Mouse (Mus musculus) intestine, postnatal 0 days (tissue): ENCODE results near the gene Fam222a. TPM values are rescaled to one million over a fixed set of nuclear protein-coding genes. Genes with fewer than 3 reads are reported as not detected.

Experiments used
- ATAC-seq: fragments of 200-750 bp; cut with Nextera tagmentation; 2 replicates; pipeline ENCODE4 v1.8.0; 2017; ENCODE audit warnings: mild to moderate bottlenecking, moderate TSS enrichment, moderate library complexity
- H3K27ac ChIP-seq: fragments of 300-500 bp; sonication (generic); 2 replicates; pipeline ENCODE4 v1.5.1; 2014; ENCODE audit warnings: mild to moderate bottlenecking, low read depth, low read length, moderate library complexity
- H3K27me3 ChIP-seq: fragments of 300-500 bp; sonication (generic); replicated peaks from 2 replicates; pipeline ENCODE4 v1.6.1; 2014; ENCODE audit warnings: low read length, mixed read lengths; ENCODE audit not compliant: control insufficient read depth, insufficient read depth
- H3K36me3 ChIP-seq: fragments of 300-500 bp; sonication (generic); 2 replicates; pipeline ENCODE4 v1.6.1; 2014; ENCODE audit warnings: mild to moderate bottlenecking, moderate library complexity; ENCODE audit not compliant: control insufficient read depth, insufficient read depth
- H3K4me1 ChIP-seq: fragments of 300-500 bp; sonication (generic); replicated peaks from 2 replicates; pipeline ENCODE4 v1.6.1; 2014; ENCODE audit warnings: antibody characterized with exemption, low read length, mixed read lengths; ENCODE audit not compliant: control insufficient read depth, insufficient read depth
- H3K4me2 ChIP-seq: fragments of 300-500 bp; sonication (generic); replicated peaks from 2 replicates; pipeline ENCODE4 v1.6.1; 2014; ENCODE audit warnings: low read depth, mild to moderate bottlenecking, moderate library complexity
- H3K4me3 ChIP-seq: fragments of 300-500 bp; sonication (generic); 2 replicates; pipeline ENCODE4 v1.5.1; 2014; ENCODE audit warnings: low read depth, low read length
- H3K9ac ChIP-seq: fragments of 300-500 bp; sonication (generic); 2 replicates; pipeline ENCODE4 v1.6.1; 2014; ENCODE audit warnings: mild to moderate bottlenecking, low read depth, low read length
- H3K9me3 ChIP-seq: fragments of 300-500 bp; sonication (generic); 2 replicates; pipeline ENCODE4 v1.6.1; 2016; ENCODE audit warnings: mixed run types; ENCODE audit not compliant: control insufficient read depth
- CTCF ChIP-seq: sonication (generic); IDR thresholded peaks from 2 replicates; pipeline ENCODE4 v1.5.1; 2016; ENCODE audit warnings: low read depth, mild to moderate bottlenecking, control low read depth, antibody characterized with exemption, moderate library complexity
- whole genome bisulfite sequencing: fragments of 180-500 bp; shearing (Covaris S2); extraction: QIAGEN DNeasy Blood & Tissue Kit; methylation state at CpG from one replicate; pipeline ENCODE4 v1.1.7; 2014; 5-methylcytosine and 5-hydroxymethylcytosine counted together
- polyA plus RNA-seq: library from polyadenylated mRNA; unstranded; fragments of >200 nt; fragmentation: Nextera tagmentation; extraction: Ambion mirVana; gene quantifications from 2 replicates; pipeline ENCODE4 v1.2.1, GENCODE M21; 2015

The Fam222a gene
- polyA plus RNA-seq, 1 experiment from 2014 or later, result 2.3 TPM

DNA sequence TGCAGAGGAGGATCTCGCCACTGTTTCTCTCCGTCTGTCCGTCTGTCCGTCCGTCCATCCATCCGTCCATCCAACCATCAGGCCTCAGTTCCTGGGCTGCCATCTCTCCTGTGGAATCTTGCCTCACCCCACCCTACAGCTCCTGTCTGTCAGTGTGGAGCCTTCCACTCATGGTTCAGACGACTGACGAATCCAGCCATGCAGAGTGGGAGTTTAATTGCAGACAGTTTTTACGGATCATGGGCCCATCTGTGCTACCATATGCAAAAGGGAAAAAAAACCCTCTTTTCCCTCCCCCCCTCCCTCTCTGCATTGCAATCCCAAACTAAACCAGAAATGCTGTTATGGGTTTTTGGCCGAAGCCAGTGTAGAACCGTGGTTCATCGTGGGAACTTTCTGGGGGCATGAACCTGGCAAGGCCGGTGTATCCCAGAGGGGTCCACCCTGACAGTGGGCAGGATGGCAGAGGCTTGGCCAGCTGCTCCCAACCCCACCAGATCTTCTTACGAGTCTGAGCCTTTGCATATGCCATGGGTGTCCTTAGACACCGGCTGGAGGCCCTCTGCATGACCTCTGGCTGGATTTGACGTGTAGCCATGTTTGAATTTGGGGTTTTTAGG, 8.3 kb downstream of the Fam222a start:
- no peak for ATAC-seq
- Histone ChIP-seq H3K9me3 (no peaks in the 10 kb centered on the region), H3K9ac (no peak overlapping the region), H3K4me1 (peaks cover 20% of the 10 kb centered on the region; the same call in 1 of the 2 replicates), H3K27me3 (no peaks in the 10 kb centered on the region), H3K27ac (no peak overlapping the region), H3K4me2 (no peak overlapping the region), H3K4me3 (no peak overlapping the region), H3K36me3 (no peaks in the 10 kb centered on the region)
- 89% methylated on average over 16 of the region's 16 CpGs for WGBS
- no peak for TF ChIP-seq CTCF

DNA sequence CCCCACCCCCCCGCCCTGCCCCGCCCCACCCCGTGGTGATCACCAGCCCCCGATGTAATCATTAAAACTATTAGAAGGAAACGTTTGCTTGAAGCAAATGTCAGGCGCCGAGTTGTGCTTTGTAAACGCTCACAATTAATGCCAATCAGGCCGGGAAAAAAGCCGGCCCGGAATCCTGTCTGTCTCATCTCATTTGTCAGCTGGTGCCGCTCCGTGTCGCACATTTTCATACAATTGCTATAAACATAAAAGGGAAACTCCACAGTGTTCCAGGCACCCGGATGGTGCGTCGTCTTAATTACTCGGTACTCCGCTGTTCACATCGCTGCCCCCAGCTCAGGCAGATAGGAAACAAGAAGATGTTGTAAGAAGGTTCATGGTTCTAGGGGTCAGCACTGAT, 10.5 kb downstream of the Fam222a start:
- peaks cover 8% of the 10 kb centered on the region; the same call in 1 of the 2 replicates for H3K4me1 ChIP-seq
- WGBS, result 30% methylated on average over 20 of the region's 20 CpGs
- no peak for ATAC-seq
- no peak overlapping the region for H3K4me2 ChIP-seq
- H3K4me3 ChIP-seq, result no peak overlapping the region
- no peak for TF ChIP-seq CTCF
- H3K36me3 ChIP-seq, result no peaks in the 10 kb centered on the region
- H3K9ac ChIP-seq, result no peak overlapping the region
- no peaks in the 10 kb centered on the region for H3K27me3 ChIP-seq
- no peak overlapping the region for H3K27ac ChIP-seq
- H3K9me3 ChIP-seq, result no peaks in the 10 kb centered on the region

DNA sequence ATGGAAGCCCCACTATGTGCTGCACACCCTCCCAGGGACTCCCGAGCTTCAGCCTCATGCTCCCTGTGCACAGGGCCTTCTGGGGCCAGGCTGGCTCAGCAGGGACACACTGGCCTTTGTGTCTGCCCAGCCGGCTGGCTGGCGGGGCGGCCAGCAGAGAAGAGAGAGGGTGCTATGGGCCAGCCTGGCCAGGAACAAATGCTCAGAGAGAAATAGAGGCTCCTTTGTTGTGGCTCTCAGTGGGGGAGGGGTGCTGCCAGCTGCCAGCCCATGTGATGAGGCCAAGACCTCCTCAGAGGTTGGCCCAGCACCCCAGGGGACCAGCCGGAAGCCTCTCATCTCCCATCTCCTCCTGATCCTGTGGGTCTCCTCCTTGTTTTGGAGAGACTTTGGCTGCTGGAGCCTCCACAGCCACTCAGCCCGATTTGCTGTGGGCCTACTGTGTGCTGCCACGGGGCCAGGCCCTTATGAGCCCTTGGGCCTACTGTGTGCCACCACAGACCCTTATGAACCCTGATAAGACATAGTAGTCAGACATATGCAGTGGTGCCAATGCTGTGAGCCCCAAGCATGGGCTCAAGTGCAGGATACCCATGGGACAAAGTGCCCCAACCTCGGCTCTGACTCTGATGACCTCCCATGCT, 12.0 kb downstream of the Fam222a start:
- Histone ChIP-seq H3K27ac (no peak overlapping the region), H3K36me3 (no peaks in the 10 kb centered on the region), H3K27me3 (no peaks in the 10 kb centered on the region), H3K4me1 (0 out of 2 replicates have a peak, but pooled peaks cover 6% of the 10 kb centered on the region), H3K9ac (no peak overlapping the region), H3K4me3 (no peak overlapping the region), H3K4me2 (no peak overlapping the region), H3K9me3 (no peaks in the 10 kb centered on the region)
- no peak for TF ChIP-seq CTCF
- ATAC-seq, result no peak
- WGBS, result 83% methylated on average over 8 of the region's 8 CpGs

DNA sequence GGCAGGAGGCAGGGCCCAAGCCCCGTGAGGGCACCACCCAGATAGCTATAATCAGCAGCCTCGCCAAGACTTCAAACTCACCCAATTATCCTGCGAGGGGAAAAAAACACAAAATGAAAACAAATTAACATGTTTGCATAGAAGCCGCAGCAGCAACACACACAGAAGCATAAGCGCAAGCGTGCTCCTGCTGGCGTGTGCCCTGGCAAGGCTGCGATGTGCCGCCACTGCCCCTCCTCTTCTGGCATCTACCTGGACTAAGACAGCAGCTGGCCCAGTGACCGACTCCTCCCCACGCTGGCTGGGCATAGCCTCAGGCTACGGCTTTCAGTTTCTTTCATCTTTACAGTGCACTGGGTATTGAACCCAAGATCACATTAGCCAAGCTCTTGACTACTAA, 13.7 kb downstream of the Fam222a start:
- H3K9ac ChIP-seq, result no peak overlapping the region
- TF ChIP-seq CTCF, result no peak
- ATAC-seq, result no peak
- no peaks in the 10 kb centered on the region; the same call in 1 of the 2 replicates for H3K4me1 ChIP-seq
- H3K36me3 ChIP-seq, result no peaks in the 10 kb centered on the region
- H3K4me3 ChIP-seq, result no peak overlapping the region
- no peak overlapping the region for H3K4me2 ChIP-seq
- H3K27me3 ChIP-seq, result no peaks in the 10 kb centered on the region
- H3K9me3 ChIP-seq, result no peaks in the 10 kb centered on the region
- no peak overlapping the region for H3K27ac ChIP-seq
- 78% methylated on average over 12 of the region's 12 CpGs for WGBS

DNA sequence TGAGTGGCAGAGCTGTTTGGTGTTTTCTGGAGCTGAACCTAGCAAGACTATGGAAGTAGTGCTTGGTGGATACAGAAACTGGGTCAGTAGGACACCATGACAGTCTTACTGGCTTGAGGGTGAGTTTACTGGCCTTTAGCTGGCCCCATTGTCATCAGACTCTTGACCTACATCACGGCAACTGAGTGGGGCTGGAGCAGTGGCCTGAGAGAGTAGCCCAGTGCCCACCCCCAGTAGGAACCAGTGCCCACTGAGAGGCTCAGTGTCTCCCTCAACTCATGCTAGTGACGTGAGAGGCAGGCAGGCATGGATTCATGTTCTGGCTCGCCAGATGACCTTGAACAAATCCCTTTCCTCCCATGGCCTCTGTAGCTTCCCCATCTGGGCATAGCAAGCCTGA, 15.2 kb downstream of the Fam222a start:
- no peaks in the 10 kb centered on the region for H3K9me3 ChIP-seq
- TF ChIP-seq CTCF, result no peak
- H3K36me3 ChIP-seq, result no peaks in the 10 kb centered on the region
- H3K27ac ChIP-seq, result no peak overlapping the region
- H3K4me2 ChIP-seq, result no peak overlapping the region
- no peak overlapping the region for H3K9ac ChIP-seq
- WGBS, result 83% methylated on average over 3 of the region's 3 CpGs
- no peak for ATAC-seq
- no peaks in the 10 kb centered on the region; the same call in 1 of the 2 replicates for H3K4me1 ChIP-seq
- H3K27me3 ChIP-seq, result no peaks in the 10 kb centered on the region
- H3K4me3 ChIP-seq, result no peak overlapping the region

DNA sequence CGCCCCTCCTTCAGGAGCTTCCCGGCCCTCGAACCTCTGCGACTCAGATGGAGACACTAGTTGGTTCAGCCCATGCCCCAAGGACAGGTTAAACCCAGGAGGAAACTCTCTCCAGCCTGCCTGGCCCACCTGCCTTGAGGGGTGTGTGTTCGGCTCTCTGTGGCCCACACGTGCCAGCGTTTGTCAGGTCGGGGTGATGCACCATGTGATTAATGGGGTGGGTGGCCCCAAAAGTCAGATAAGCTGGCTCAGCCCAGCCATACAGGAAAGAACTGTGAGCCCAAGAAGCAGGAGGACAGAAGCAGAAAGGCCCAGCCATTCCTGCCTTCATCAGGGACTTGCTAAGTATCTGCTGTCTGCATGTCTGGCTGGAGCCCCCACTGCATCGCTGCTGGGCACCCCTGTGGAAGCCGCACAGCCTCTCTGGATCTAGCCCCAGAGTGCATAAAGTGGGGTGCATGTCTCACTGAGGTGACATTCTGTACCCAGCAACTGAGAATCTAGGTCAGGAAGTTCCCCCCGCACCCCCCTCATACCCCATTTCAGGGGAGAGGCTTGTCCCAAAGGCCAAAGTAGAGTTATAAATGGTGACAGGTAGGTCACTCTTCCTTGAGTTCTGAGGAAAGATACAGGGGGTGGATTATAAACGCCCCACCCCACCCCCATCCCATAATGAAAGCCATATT, 15.8 kb downstream of the Fam222a start:
- no peaks in the 10 kb centered on the region for H3K27me3 ChIP-seq
- no peaks in the 10 kb centered on the region for H3K9me3 ChIP-seq
- TF ChIP-seq CTCF, result no peak
- 55% methylated on average over 12 of the region's 12 CpGs for WGBS
- H3K4me3 ChIP-seq, result no peak overlapping the region
- H3K9ac ChIP-seq, result no peak overlapping the region
- no peaks in the 10 kb centered on the region; the same call in 1 of the 2 replicates for H3K4me1 ChIP-seq
- no peaks in the 10 kb centered on the region for H3K36me3 ChIP-seq
- ATAC-seq, result no peak
- H3K4me2 ChIP-seq, result no peak overlapping the region
- no peak overlapping the region for H3K27ac ChIP-seq
